Mouse (Mus musculus) cerebellum, adult 9-11 months (tissue): ENCODE data around the gene Ankrd54.
A peak's percentile ranks its signal among the peaks of the same experiment; 100 is the strongest.

ENCODE experiments used
- DNase-seq: peaks from one replicate; pipeline ENCODE4 v3.0.0; 2022

Gene Ankrd54

DNA sequence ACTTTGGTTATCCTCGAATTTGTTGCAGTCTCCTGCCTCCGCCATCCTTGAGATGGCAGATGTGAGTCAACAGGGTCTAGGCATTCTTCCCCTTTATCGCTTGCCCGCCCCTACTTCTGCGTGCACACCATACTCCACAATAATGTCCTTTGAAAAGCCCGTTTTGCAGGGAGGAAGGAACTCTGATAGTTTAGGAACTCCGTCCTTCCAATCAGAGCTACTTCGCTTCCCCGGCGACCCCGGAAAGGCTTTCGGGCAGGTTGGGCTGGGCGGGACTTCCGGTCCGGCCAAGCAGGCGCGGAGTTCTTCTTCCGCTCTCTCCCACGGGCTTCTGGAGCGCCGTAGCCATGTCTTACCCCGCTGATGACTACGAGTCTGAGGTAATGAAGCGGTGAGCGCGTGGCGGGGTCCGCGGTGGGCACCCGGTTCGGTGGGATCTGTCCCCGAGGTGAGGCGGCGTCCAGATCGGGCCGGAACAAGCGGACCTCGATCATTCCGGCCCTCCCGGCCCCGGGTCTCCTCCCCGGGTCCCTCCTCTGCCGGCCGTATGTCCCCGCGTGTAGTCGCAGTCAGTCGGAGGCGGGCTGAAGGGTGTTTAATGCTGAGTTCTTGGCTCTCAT lies 12.3 kb upstream of the Ankrd54 start, which contains the start of gene Eif3l:
Gene Eif3l (plus strand): TSS at position 267 of the 620 bp plus-strand sequence.
- peak; percentile 84 for DNase-seq

- no peak for DNase-seq
Measured at GRCm38 (mm10) chr15:79074446-79074845, 11.8 kb upstream of the Ankrd54 start.

- DNase-seq, result no peak
Measured at GRCm38 (mm10) chr15:79073752-79074151, 11.1 kb upstream of the Ankrd54 start.

- DNase-seq, result peak; percentile 64
Measured at GRCm38 (mm10) chr15:79071117-79072039, 8.7 kb upstream of the Ankrd54 start.

DNA sequence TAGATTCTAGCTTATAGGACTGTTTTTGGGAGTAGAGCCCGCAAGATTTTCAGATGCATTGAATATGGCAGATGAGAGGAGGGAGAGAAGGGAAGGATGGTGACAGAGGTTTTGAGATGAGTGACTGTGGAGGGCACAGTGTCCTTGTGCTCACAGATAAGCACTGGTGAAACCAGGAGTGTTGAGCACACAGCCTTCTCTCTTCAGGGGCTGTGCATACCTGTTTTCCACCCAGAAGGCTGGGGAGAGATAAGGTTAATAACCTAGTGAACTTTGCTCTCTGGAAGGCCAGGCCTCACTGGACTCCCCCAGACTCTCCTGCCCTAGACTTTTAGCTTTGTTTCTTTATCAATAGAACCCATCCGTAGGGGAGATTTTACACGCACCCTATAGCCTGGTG lies 5.7 kb upstream of the Ankrd54 start:
- no peak for DNase-seq

- DNase-seq, result no peak
Measured at GRCm38 (mm10) chr15:79067631-79068030, 4.9 kb upstream of the Ankrd54 start.

GRCm38 (mm10) chr15:79066276-79066675 lies 3.6 kb upstream of the Ankrd54 start:
- DNase-seq, result peak; percentile 16

- peak; percentile 9 for DNase-seq
Measured at GRCm38 (mm10) chr15:79065086-79065770, 2.5 kb upstream of the Ankrd54 start.

GRCm38 (mm10) chr15:79063160-79063740 lies 557 bp upstream of the Ankrd54 start:
- no peak for DNase-seq

- peak; percentile 37 for DNase-seq
Measured at GRCm38 (mm10) chr15:79060887-79061565, 1.7 kb downstream of the Ankrd54 start.

DNA sequence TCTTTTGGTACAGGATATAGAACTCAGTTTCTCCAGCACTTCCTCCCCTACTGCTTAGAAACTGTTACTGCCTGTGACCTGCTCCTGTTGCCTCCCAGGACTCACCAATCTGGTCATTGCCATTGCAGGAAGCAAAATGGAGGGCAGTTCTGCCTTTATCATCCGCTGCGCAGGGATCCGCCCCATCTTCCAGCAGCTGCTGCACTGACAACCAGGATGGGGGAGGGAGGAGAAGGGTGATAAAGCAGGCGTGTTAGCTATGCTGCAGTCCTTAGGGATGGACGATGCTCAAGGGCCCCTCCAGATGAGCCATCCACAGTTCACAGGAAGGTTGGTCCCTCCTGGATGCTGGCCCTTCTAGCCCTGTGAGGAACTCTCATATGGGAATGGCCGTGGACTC lies 4.8 kb downstream of the Ankrd54 start:
- no peak for DNase-seq

- DNase-seq, result no peak
Measured at GRCm38 (mm10) chr15:79056601-79057000, 6.1 kb downstream of the Ankrd54 start.

DNA sequence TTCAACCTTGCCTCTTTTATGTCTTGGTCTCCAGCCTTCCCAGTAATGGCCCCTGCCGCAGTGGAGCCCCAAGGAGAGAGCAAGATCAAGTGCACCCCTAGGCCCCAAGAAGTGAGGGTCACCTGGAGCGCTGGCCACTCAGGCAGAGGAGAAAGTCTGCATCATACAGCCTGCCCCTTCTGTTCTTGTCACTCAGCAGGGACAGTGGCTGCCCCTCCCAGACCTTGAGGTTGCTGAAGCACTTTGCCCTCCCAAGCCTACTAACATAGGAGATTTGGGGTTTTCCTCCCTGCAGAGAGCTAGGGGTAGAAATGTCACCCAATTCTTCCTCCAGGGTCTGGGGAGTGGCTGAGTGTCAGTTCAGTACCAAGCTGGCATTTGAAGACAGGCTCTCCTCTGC lies 10.3 kb downstream of the Ankrd54 start:
- no peak for DNase-seq

DNA sequence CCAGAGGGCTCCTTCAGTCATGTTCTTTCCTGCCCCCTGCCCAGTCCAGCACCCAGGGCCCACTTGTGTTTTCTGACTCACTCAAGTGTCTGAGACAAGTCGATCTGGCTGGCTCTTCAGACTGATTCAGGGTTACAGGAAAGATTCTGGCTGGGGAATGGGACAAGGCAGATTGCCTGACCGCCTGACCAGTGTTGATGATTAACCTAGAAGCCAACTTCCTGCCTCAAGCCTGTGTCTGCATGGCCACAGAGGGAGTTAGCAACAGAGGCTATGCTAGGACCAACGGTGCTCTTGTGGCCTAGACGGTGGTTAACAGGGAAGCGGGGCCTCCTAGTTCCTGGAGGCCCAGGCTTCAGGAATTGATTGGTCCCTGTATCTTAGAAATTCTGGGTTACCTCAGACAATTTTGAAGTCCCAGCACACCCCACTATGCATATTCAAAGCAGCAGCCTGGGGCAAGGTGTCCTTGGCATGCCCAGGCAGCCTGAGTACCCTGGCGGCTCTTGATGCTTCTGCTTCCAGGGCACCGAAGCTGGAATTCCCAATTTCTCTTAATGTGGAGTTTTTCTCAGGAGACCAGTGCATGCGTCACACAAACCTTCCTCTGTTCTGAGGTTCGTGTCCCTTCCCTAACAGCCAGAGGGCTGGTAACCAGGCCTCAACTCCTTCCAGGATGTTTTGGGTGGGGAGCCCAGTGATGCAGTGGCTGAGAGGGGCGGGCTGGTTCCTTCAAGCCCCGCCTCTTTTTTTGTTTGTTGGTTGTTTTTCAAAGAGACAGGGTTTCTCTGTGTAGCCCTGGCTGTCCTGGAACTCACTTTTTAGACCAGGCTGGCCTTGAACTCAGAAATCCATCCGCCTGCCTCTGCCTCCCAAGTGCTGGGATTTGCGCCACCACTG lies 11.0 kb downstream of the Ankrd54 start:
- no peak for DNase-seq

GRCm38 (mm10) chr15:79050964-79051363 lies 11.7 kb downstream of the Ankrd54 start:
- DNase-seq, result no peak

- no peak for DNase-seq
Measured at GRCm38 (mm10) chr15:79050160-79050845, 12.4 kb downstream of the Ankrd54 start.

DNA sequence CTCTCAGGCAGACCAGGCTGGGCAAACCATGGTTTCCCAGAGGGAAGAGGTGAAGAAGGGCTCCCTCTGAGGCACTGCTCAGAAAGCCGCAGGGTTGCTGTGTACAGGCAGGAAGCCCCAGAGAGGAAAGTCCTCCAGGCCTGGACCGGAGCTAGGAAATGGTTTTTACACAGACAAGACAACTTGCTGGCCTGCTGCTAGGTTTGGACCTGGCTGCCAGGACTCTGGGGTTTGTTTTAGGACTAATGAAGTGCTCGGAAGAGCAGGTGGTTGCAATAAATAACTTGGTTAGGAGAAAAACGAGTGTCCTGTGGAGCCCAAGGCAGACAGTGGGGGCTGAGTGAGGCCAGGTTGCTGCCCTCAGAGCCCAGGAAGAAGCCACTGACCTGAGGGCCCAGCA lies 14.5 kb downstream of the Ankrd54 start:
- DNase-seq, result no peak

- DNase-seq, result no peak
Measured at GRCm38 (mm10) chr15:79044837-79045236, 17.9 kb downstream of the Ankrd54 start.

DNA sequence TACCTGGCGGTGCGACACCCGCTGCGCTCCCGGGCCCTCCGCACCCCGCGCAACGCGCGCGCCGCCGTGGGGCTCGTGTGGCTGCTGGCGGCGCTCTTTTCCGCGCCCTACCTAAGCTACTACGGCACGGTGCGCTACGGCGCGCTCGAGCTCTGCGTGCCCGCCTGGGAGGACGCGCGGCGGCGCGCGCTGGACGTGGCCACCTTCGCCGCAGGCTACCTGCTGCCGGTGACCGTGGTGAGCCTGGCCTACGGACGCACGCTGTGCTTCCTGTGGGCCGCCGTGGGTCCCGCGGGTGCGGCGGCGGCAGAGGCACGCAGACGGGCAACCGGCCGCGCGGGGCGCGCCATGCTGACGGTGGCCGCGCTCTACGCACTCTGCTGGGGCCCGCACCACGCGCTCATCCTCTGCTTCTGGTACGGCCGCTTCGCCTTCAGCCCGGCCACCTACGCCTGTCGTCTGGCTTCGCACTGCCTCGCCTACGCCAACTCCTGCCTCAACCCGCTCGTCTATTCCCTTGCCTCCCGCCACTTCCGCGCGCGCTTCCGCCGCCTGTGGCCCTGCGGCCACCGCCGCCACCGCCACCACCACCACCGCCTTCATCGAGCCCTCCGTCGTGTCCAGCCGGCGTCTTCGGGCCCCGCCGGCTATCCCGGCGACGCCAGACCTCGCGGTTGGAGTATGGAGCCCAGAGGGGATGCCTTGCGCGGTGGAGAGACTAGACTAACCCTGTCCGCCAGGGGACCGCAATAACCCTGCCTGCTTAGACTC lies 19.8 kb downstream of the Ankrd54 start:
- no peak for DNase-seq

GRCm38 (mm10) chr15:79041585-79041984 lies 21.1 kb downstream of the Ankrd54 start, which contains the start of gene Galr3:
Gene Galr3 (plus strand): TSS chr15:79041885.
- DNase-seq, result no peak
